ENCODE assay signal across 13 mouse cellular contexts in the genomic region with DNA sequence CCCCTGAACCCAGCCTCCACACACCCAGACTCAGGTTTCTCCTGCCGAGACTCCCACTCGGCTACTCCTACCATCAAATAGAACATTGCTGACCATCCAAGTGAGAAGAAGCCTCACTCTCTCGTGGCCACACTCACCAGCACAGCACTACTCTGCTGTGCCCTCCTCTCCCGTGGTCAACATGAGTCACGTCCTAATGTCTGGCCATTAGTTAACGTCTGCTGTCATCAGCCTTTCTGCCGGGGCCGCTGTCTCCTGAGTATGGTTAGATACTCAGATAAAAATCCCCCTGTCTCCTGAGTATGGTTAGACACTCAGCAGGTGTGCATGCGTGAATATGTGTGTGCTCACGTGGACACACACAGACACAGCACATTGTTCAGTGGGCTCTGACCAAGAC. TPM values are rescaled to one million over a fixed set of nuclear protein-coding genes. Genes with fewer than 3 reads are reported as not detected.
A peak's percentile ranks its signal among the peaks of the same experiment; 100 is the strongest.
DNase-seq lines count a peak whose midpoint lies in the region; ATAC-seq and TF ChIP-seq lines count a peak whose summit lies in the region.
"Had no signal": no experiment of that assay in that cellular context is flagged by ENCODE, and none has a peak within 500 bp of the region (broad histone marks: within the 10 kb centered on the region; RNA-seq: fewer than 3 reads in every experiment).

No protein-coding gene starts in this region.

- H3K36me3 ChIP-seq in kidney, postnatal 0 days (ENCODE audit: insufficient read depth, low read length) = no peaks in the 10 kb centered on the region
- no peaks in the 10 kb centered on the region for H3K36me3 ChIP-seq in macrophage (ENCODE audit: inconsistent target)
- H3K36me3 ChIP-seq: forebrain, embryonic 15.5 days had no signal

- peaks cover 68% of the 10 kb centered on the region for H3K4me1 ChIP-seq in kidney, postnatal 0 days (replicated peaks; ENCODE audit: insufficient read depth, low read length)

- no peak for TF ChIP-seq CTCF in gastrocnemius, adult 2 months (IDR thresholded peaks at IDR 0.05)
- TF ChIP-seq CTCF in kidney, postnatal 0 days (IDR thresholded peaks at IDR 0.05; ENCODE audit: low read depth) = no peak

- H3K4me2 ChIP-seq in kidney, postnatal 0 days (ENCODE audit: low read length) = peak overlapping the region; percentile 3; the same call in 1 of the 2 replicates
- H3K4me2 ChIP-seq: forebrain, embryonic 15.5 days had no signal

- no peaks in the 10 kb centered on the region for H3K79me2 ChIP-seq in macrophage (ENCODE audit: inconsistent target)

- peak overlapping the region; percentile 87 for H3K27ac ChIP-seq in gastrocnemius, adult 2 months
- H3K27ac ChIP-seq in kidney, postnatal 0 days = peak overlapping the region; percentile 62
- peak overlapping the region; percentile 35 for H3K27ac ChIP-seq in macrophage
- H3K27ac ChIP-seq: forebrain, embryonic 15.5 days had no signal

- peak overlapping the region; percentile 23 for H3K4me3 ChIP-seq in gastrocnemius, adult 2 months
- no peak overlapping the region for H3K4me3 ChIP-seq in kidney, postnatal 0 days (replicated peaks; ENCODE audit: low read depth, low read length)
- no peak overlapping the region for H3K4me3 ChIP-seq in macrophage (ENCODE audit: inconsistent target)
- H3K4me3 ChIP-seq: forebrain, embryonic 15.5 days had no signal

- no peak for DNase-seq in gastrocnemius, adult 2 months
- DNase-seq in gastrocnemius, postnatal 14 days = no peak
- DNase-seq in kidney, postnatal 0 days (ENCODE audit: low spot score) = peak; percentile 87
- no peak for DNase-seq in kidney, postnatal 25 days
- DNase-seq in MN1 (ENCODE audit: low spot score) = peak; percentile 71
- no peak for DNase-seq in testis, postnatal 10 days (ENCODE audit: low spot score)
- DNase-seq in left cerebral cortex, postnatal 36 days (ENCODE audit: low spot score in 2 of 2) = no peak
- DNase-seq: cerebellum, adult 11 months had no signal

- H3K9me3 ChIP-seq in kidney, postnatal 0 days (replicated peaks; ENCODE audit: low read length) = no peaks in the 10 kb centered on the region
- H3K9me3 ChIP-seq: forebrain, embryonic 15.5 days had no signal

- ATAC-seq in kidney, postnatal 0 days (replicated peaks; ENCODE audit: low FRiP score, low read depth) = peak; percentile 67
- ATAC-seq: CD4-positive, CD25-positive, alpha-beta regulatory T cell, adult 4 months; forebrain, embryonic 15.5 days had no signal

- H3K9ac ChIP-seq in kidney, postnatal 0 days (ENCODE audit: low read depth, low read length) = no peak overlapping the region
- H3K9ac ChIP-seq: forebrain, embryonic 15.5 days had no signal

- H3K27me3 ChIP-seq in kidney, postnatal 0 days (ENCODE audit: insufficient read depth, low read length) = no peaks in the 10 kb centered on the region
- H3K27me3 ChIP-seq: forebrain, embryonic 15.5 days had no signal

- 16% methylated on average over 10 of the region's 10 CpGs for WGBS in kidney, postnatal 0 days
- WGBS in macrophage (ENCODE audit: missing documents) = 65% methylated on average over 10 of the region's 10 CpGs

- intact Hi-C loops in gastrocnemius, adult 2 months (cut with DNase I) = no loop called here
- intact Hi-C loops in gastrocnemius, postnatal 14 days (cut with DNase I; ENCODE audit: low total_unique reads) = no loop called here
- intact Hi-C loops in left cerebral cortex, postnatal 36 days (cut with DNase I) = no loop called here

RNA-seq across cellular contexts. Expression of gene Cspg4, which starts 5.9 kb away (rescaled TPM):
- 1 to 10 TPM; 5.7 to 6.0 TPM for total RNA-seq in gastrocnemius, adult 2 months (2021)
- total RNA-seq in gastrocnemius, postnatal 14 days (2021) = 10 to 100 TPM; 13.8 to 20.6 TPM
- polyA plus RNA-seq in kidney, postnatal 0 days (2015; fragmentation: Nextera tagmentation; extraction: Ambion mirVana) = 18.1 and 19.8 TPM in 2 replicates
- 1 to 10 TPM in 1 of 26 experiments, under 1 TPM in 3, not detected in 22; 0.16 to 1.6 (median 0.36) TPM for total RNA-seq in macrophage (2018; cell fraction: chromatin; rRNA removed)
- under 1 TPM in 5 of 26 experiments, not detected in 21; 0.03 to 0.09 (median 0.05) TPM for total RNA-seq in macrophage (2018; cell fraction: cytosol; rRNA removed)
- total RNA-seq in macrophage (2018; cell fraction: nucleus; rRNA removed) = under 1 TPM in 4 of 26 experiments, not detected in 22; 0.06 to 0.44 (median 0.15) TPM
- polyA plus RNA-seq in macrophage (2018) = 0.14 TPM in 1 of 3 replicates, not detected in the others
- total RNA-seq in left cerebral cortex, postnatal 36 days (2021) = 10 to 100 TPM; 15.0 to 19.6 TPM
- total RNA-seq: granulocyte monocyte progenitor cell, adult 5-6 weeks had no signal
- polyA plus RNA-seq: CD4-positive, CD25-positive, alpha-beta regulatory T cell, adult 4 months had no signal

RNA-seq across cellular contexts. Expression of gene Odf3l1, which starts 6.3 kb away (rescaled TPM):
- under 1 TPM in 1 of 2 experiments, not detected in 1; 0.22 TPM for total RNA-seq in gastrocnemius, adult 2 months (2021)
- under 1 TPM in 1 of 2 experiments, not detected in 1; 0.80 TPM for total RNA-seq in gastrocnemius, postnatal 14 days (2021)
- 0.11 TPM in 1 of 2 replicates, not detected in the other for polyA plus RNA-seq in kidney, postnatal 0 days (2015; fragmentation: Nextera tagmentation; extraction: Ambion mirVana)
- total RNA-seq in macrophage (2018; cell fraction: chromatin; rRNA removed) = not detected
- total RNA-seq in macrophage (2018; cell fraction: cytosol; rRNA removed) = not detected
- not detected for total RNA-seq in macrophage (2018; cell fraction: nucleus; rRNA removed)
- polyA plus RNA-seq in macrophage (2018) = not detected in 3 replicates
- not detected for total RNA-seq in left cerebral cortex, postnatal 36 days (2021)
- total RNA-seq: granulocyte monocyte progenitor cell, adult 5-6 weeks; left cerebral cortex, postnatal 25 days had no signal
- polyA plus RNA-seq: CD4-positive, CD25-positive, alpha-beta regulatory T cell, adult 4 months; forebrain, embryonic 15.5 days had no signal

RNA-seq across cellular contexts. Expression of gene Snx33, which starts 57.4 kb away (rescaled TPM):
- 1 to 10 TPM; 4.3 to 4.7 TPM for total RNA-seq in gastrocnemius, adult 2 months (2021)
- 1 to 10 TPM; 6.4 to 6.5 TPM for total RNA-seq in gastrocnemius, postnatal 14 days (2021)
- polyA plus RNA-seq in kidney, postnatal 0 days (2015; fragmentation: Nextera tagmentation; extraction: Ambion mirVana) = 8.4 and 8.5 TPM in 2 replicates
- 10 to 100 TPM in 19 of 26 experiments, 1 to 10 TPM in 7; 6.2 to 41.8 (median 13.9) TPM for total RNA-seq in macrophage (2018; cell fraction: chromatin; rRNA removed)
- 10 to 100 TPM in 19 of 26 experiments, 1 to 10 TPM in 7; 4.7 to 20.6 (median 12.1) TPM for total RNA-seq in macrophage (2018; cell fraction: cytosol; rRNA removed)
- 10 to 100 TPM in 24 of 26 experiments, 1 to 10 TPM in 2; 8.9 to 40.6 (median 19.4) TPM for total RNA-seq in macrophage (2018; cell fraction: nucleus; rRNA removed)
- polyA plus RNA-seq in macrophage (2018) = 6.7 to 10.5 TPM (median 9.2 TPM) in 3 replicates
- 1 to 10 TPM; 6.9 to 7.9 TPM for total RNA-seq in left cerebral cortex, postnatal 36 days (2021)

Comparison
In these comparisons a context has a peak if more than half of its experiments do, and no peak if none do; other contexts are left out.
1. DNase-seq: peak in kidney, postnatal 0 days (single experiment) and MN1 (single experiment); none in gastrocnemius, adult 2 months (single experiment), gastrocnemius, postnatal 14 days (single experiment), kidney, postnatal 25 days (0 of 2), testis, postnatal 10 days (single experiment) and left cerebral cortex, postnatal 36 days (0 of 2).
2. H3K27ac ChIP-seq: peak in every context shown above with its lines; median percentile 87 in gastrocnemius, adult 2 months; 62 in kidney, postnatal 0 days; 35 in macrophage.